Mouse (Mus musculus): ENCODE measurements at regions not wholly inside any gene's neighbourhood (a gene's known extent, or its start where the extent isn't known, plus 50 kb on each side); places are given as distances from the start of the nearest gene placed in this dataset.
"Not testable (repeated sequence)": the region's sequence is repeated elsewhere in the genome, so short reads cannot be mapped to it uniquely, and the experiment has no call there.

- no peak for DNase-seq (ENCODE audit: low read depth, low spot score)
These were observed 129.2 kb upstream of the Slc38a2 start for GRCm38 (mm10) chr15:96828681-96829080.

GRCm38 (mm10) chr15:96827931-96828330 is 128.4 kb upstream of the Slc38a2 start:
- no peak for DNase-seq (ENCODE audit: low read depth, low spot score)

- DNase-seq (ENCODE audit: low read depth, low spot score), result no peak
These were observed 118.9 kb upstream of the Slc38a2 start for GRCm38 (mm10) chr15:96818435-96818834.

GRCm38 (mm10) chr15:96817626-96818025 is 118.1 kb upstream of the Slc38a2 start:
- DNase-seq (ENCODE audit: low read depth, low spot score), result no peak

GRCm38 (mm10) chr15:96816997-96817570 is 117.6 kb upstream of the Slc38a2 start:
- no peak for DNase-seq (ENCODE audit: low read depth, low spot score)

- DNase-seq (ENCODE audit: low read depth, low spot score), result no peak
These were observed 113.9 kb upstream of the Slc38a2 start for GRCm38 (mm10) chr15:96813472-96813871.

GRCm38 (mm10) chr15:96802729-96803053 is 103.2 kb upstream of the Slc38a2 start:
- no peak for DNase-seq (ENCODE audit: low read depth, low spot score)

GRCm38 (mm10) chr15:96802034-96802728 is 102.7 kb upstream of the Slc38a2 start:
- no peak for DNase-seq (ENCODE audit: low read depth, low spot score)

- no peak for DNase-seq (ENCODE audit: low read depth, low spot score)
These were observed 99.7 kb upstream of the Slc38a2 start for GRCm38 (mm10) chr15:96799228-96799627.

- DNase-seq (ENCODE audit: low read depth, low spot score), result no peak
These were observed 98.2 kb upstream of the Slc38a2 start for GRCm38 (mm10) chr15:96797615-96798270.

- no peak for DNase-seq (ENCODE audit: low read depth, low spot score)
These were observed 94.7 kb upstream of the Slc38a2 start for GRCm38 (mm10) chr15:96794177-96794719.

GRCm38 (mm10) chr15:96793251-96793650 is 93.7 kb upstream of the Slc38a2 start:
- DNase-seq (ENCODE audit: low read depth, low spot score), result no peak

GRCm38 (mm10) chr15:96791306-96791705 is 91.8 kb upstream of the Slc38a2 start:
- no peak for DNase-seq (ENCODE audit: low read depth, low spot score)

GRCm38 (mm10) chr15:96787921-96788320 is 88.4 kb upstream of the Slc38a2 start:
- DNase-seq (ENCODE audit: low read depth, low spot score), result not testable (repeated sequence)

- DNase-seq (ENCODE audit: low read depth, low spot score), result no peak
These were observed 85.0 kb upstream of the Slc38a2 start for GRCm38 (mm10) chr15:96784578-96784977.

GRCm38 (mm10) chr15:96781560-96781959 is 82.0 kb upstream of the Slc38a2 start:
- no peak for DNase-seq (ENCODE audit: low read depth, low spot score)

GRCm38 (mm10) chr15:96780606-96781005 is 81.1 kb upstream of the Slc38a2 start:
- no peak for DNase-seq (ENCODE audit: low read depth, low spot score)

GRCm38 (mm10) chr15:96779358-96779757 is 79.8 kb upstream of the Slc38a2 start:
- DNase-seq (ENCODE audit: low read depth, low spot score), result no peak

- no peak for DNase-seq (ENCODE audit: low read depth, low spot score)
These were observed 78.9 kb upstream of the Slc38a2 start for GRCm38 (mm10) chr15:96778321-96778926.

GRCm38 (mm10) chr15:96776476-96777075 is 77.0 kb upstream of the Slc38a2 start:
- no peak for DNase-seq (ENCODE audit: low read depth, low spot score)

GRCm38 (mm10) chr15:96775129-96775528 is 75.6 kb upstream of the Slc38a2 start:
- DNase-seq (ENCODE audit: low read depth, low spot score), result no peak

GRCm38 (mm10) chr15:96774664-96775063 is 75.1 kb upstream of the Slc38a2 start:
- no peak for DNase-seq (ENCODE audit: low read depth, low spot score)
